Comparison of ENCODE assay signal across 17 mouse cellular contexts in the genomic region with DNA sequence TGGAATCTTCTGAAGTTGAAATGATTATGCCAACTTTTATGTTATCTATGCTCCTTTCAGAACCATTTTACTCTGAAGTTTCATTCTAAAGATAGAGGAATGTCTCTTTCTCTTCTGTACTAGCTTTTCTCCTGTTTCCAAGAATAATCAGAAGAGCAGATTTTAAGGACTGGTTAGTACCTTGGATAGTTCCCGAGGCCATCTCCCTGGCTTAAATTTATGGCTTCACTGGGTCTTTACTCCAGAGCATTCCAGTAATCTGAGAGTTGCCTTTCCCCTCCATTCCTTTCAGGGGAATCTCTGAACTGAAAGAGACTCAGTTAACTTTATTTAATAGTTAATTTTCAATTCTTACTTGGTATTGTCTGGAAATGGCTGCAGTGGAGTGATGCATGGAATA.
"Had no signal": no experiment of that assay in that cellular context is flagged by ENCODE, and none has a peak within 500 bp of the region (broad histone marks: within the 10 kb centered on the region; RNA-seq: fewer than 3 reads in every experiment).

No protein-coding gene starts in this region.

- H3K4me2 ChIP-seq: limb, embryonic 15.5 days; liver, embryonic 12.5 days; midbrain, embryonic 12.5 days; neural tube, embryonic 13.5 days had no signal

- H3K9me3 ChIP-seq: limb, embryonic 15.5 days; liver, embryonic 12.5 days; megakaryocyte, embryonic 14.5 days; midbrain, embryonic 12.5 days; neural tube, embryonic 13.5 days had no signal

- ATAC-seq: intestine, postnatal 0 days; liver, embryonic 12.5 days; midbrain, embryonic 16.5 days had no signal

- H3K27ac ChIP-seq: layer of hippocampus, adult 2 months; limb, embryonic 15.5 days; liver, embryonic 12.5 days; midbrain, embryonic 12.5 days; neural tube, embryonic 13.5 days had no signal

- DNase-seq: kidney, adult 8-10 months; kidney, postnatal 10 days; kidney, postnatal 4 days; left cerebral cortex, postnatal 4 days; lung, postnatal 4 days; right cerebral cortex, adult 18-20 months; right cerebral cortex, postnatal 25 days; thymus, adult 18-20 months; thymus, postnatal 14 days had no signal

- H3K4me1 ChIP-seq: limb, embryonic 15.5 days; liver, embryonic 12.5 days; megakaryocyte, embryonic 14.5 days; midbrain, embryonic 12.5 days; neural tube, embryonic 13.5 days had no signal

- H3K36me3 ChIP-seq: limb, embryonic 15.5 days; liver, embryonic 12.5 days; midbrain, embryonic 12.5 days; neural tube, embryonic 13.5 days had no signal

- H3K27me3 ChIP-seq: limb, embryonic 15.5 days; liver, embryonic 12.5 days; megakaryocyte, embryonic 14.5 days; midbrain, embryonic 12.5 days; neural tube, embryonic 13.5 days had no signal

- H3K4me3 ChIP-seq: layer of hippocampus, adult 2 months; limb, embryonic 15.5 days; liver, embryonic 12.5 days; megakaryocyte, embryonic 14.5 days; midbrain, embryonic 12.5 days; neural tube, embryonic 13.5 days had no signal

- H3K9ac ChIP-seq: limb, embryonic 15.5 days; liver, embryonic 12.5 days; midbrain, embryonic 12.5 days; neural tube, embryonic 13.5 days had no signal
